Mouse (Mus musculus): ENCODE data around the gene Ankle1. TPM values are rescaled to one million over a fixed set of nuclear protein-coding genes. Genes with fewer than 3 reads are reported as not detected.
"Not testable (repeated sequence)": the region's sequence is repeated elsewhere in the genome, so short reads cannot be mapped to it uniquely, and the experiment has no call there.

The Ankle1 gene
- polyA plus RNA-seq, 1 experiment from 2014 or later, result 35.2 TPM

DNA sequence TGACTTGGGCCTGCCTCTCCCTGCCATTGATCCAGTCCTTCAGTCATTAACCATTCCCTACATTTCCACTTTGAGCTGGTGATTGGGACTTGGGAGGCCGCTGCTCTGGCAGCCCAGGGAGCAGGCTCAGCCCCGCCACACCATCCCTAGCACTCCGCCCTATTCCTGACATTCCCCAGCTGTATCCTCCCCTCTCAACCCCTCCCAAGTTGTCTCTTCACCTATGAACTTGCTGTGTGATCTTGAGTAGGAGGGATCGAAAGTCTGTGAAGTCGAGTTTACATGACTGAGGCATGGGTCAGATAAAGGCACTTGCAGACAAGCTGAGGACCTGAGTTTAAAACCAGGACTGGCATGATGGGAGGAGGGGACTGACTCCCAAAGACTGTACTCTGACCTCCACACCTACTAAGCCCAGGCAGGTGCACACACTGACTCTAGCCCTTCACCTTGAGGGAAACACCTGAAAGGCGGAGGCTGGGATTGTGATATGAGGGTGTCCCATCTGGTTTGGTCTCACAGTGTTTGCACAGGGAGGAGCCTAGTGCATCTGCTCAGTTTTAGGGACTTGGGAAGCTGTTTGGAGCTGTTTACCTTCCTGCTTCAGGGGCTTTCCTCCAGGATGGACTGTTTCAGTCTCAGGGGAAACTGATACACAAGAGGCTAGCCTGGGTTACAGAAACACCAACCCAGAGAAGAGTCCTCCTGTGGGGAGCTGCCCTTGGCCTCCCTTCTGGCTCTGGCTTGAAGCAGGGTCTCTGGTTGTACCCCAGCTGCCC lies 2.5 kb upstream of the Ankle1 start:
- no peak for DNase-seq (ENCODE audit: low spot score)
- 85% methylated on average over 6 of the region's 6 CpGs for WGBS
- H3K9me3 ChIP-seq, result no peaks in the 10 kb centered on the region
- H3K27me3 ChIP-seq (ENCODE audit: insufficient read depth, poor library complexity, severe bottlenecking), result no peaks in the 10 kb centered on the region
- no peak overlapping the region for H3K4me3 ChIP-seq
- no peak overlapping the region for H3K27ac ChIP-seq
- H3K36me3 ChIP-seq, result peaks cover 60% of the 10 kb centered on the region
- peaks cover 37% of the 10 kb centered on the region for H3K4me1 ChIP-seq (replicated peaks)

DNA sequence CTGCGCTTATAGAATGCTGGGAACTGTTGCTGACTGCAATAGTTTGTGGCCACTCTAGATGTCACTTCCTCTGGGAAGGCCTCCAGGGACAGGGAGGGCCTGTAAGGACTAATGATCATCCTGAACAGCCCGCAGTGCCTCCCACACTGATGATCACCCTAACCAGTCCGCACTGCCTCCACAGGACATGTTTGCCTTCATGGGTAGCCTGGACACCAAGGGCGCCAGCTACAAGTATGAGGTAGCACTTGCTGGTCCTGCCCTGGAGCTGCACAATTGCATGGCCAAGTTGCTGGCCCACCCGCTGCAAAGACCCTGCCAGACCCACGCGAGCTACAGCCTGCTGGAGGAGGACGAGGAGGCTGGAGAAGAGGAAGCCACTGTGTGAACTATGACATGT lies 1.8 kb upstream of the Ankle1 start:
- no peak for DNase-seq (ENCODE audit: low spot score)
- Histone ChIP-seq H3K27ac (no peak overlapping the region), H3K27me3 (ENCODE audit: insufficient read depth, poor library complexity, severe bottlenecking) (no peaks in the 10 kb centered on the region), H3K36me3 (peaks cover 60% of the 10 kb centered on the region), H3K4me3 (no peak overlapping the region), H3K9me3 (no peaks in the 10 kb centered on the region), H3K4me1 (replicated peaks) (peaks cover 37% of the 10 kb centered on the region)
- WGBS, result 92% methylated on average over 8 of the region's 8 CpGs

DNA sequence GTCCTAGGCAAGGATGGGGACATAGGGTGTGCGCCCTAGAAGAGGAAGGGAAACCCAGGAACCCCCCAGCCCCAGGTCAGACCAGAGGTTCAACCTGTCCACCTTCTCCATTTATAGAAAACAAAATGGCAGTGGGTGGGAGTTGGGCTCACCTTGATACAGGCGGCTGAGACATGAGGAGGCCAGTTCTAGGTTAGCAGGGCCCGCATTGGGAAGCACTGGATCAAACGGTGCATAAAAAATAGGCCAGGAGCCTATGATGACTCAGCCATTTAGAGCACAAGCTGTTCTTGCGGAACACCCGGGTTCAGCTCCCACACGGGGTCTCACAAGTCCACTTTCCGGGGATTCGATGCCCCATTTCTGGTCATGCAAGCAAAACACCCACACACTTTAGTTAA lies 859 bp upstream of the Ankle1 start:
- Histone ChIP-seq H3K4me1 (replicated peaks) (peaks cover 37% of the 10 kb centered on the region), H3K36me3 (peaks cover 60% of the 10 kb centered on the region), H3K27ac (no peak overlapping the region), H3K4me3 (peak overlapping the region; percentile 93), H3K27me3 (ENCODE audit: insufficient read depth, poor library complexity, severe bottlenecking) (no peaks in the 10 kb centered on the region), H3K9me3 (no peaks in the 10 kb centered on the region)
- WGBS, result 90% methylated on average over 9 of the region's 9 CpGs
- DNase-seq (ENCODE audit: low spot score), result no peak

DNA sequence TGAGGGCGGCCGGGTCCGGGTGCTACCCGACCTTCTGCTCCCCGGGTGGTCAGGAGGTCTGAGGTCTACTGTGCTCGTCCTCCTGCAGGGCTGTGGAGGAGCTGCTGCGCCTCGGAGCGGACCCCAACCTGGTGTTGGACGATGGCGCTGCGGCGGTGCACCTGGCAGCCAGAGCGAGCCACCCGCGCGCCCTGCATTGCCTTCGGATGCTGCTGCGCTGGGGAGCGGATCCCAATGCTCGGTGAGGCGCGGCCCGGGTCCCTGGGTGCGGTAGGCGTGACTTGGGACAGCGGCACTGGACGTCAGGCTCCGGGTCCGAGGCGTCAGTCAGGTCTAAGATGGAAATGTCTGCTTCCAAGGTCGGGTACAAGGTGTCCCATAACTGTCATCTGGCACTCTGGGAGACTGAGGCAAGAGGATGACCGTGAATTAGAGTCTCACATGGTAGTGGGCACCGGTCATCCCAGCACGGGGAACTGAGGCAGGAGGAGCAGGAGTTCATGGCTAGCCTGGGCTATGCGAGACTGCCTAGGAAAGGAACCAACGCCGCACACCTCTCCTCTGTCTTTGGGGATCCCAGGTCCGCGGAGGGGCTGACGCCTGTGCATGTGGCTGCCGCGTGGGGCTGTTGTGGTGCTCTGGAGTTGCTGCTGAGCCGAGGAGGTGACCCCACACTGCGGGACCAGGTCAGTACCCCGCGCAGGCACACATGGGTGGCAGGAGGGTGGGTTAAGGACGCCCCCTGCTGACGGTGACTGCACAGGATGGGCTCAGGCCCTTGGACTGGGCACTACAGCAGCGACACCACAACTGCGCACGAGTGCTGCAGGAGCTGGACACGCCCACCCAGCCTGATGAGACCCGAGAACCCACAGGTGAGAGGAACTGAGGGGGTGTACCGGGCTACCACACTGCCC lies 547 bp downstream of the Ankle1 start:
- H3K4me3 ChIP-seq, result peak overlapping the region; percentile 93
- peaks cover 39% of the 10 kb centered on the region for H3K4me1 ChIP-seq (replicated peaks)
- WGBS, result under 1% methylated on average over 55 of the region's 55 CpGs
- DNase-seq (ENCODE audit: low spot score), result peak; percentile 85
- H3K9me3 ChIP-seq, result no peaks in the 10 kb centered on the region
- H3K36me3 ChIP-seq, result peaks cover 55% of the 10 kb centered on the region
- peak overlapping the region; percentile 89 for H3K27ac ChIP-seq
- H3K27me3 ChIP-seq (ENCODE audit: insufficient read depth, poor library complexity, severe bottlenecking), result no peaks in the 10 kb centered on the region

DNA sequence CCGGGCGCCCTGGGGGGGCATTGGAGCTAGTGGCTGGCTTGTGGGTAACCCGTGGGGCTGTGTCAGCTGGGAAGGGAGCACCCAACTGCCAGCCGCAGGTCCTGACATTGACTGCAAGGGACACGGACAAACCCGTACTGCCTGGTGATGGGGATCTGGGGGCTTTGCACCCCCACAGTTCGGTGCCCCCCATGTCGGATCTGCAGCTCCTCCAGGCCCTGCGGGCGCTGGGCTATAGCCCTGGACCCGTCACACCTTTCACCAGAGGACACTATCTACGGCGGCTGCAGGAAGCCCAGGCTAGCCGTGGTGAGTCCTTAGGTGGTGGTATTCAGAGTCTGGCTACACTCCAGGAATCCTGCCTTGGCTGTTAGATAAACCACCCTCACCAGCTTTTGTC lies 1.6 kb downstream of the Ankle1 start:
- Histone ChIP-seq H3K27ac (no peak overlapping the region), H3K9me3 (no peaks in the 10 kb centered on the region), H3K4me1 (replicated peaks) (peaks cover 46% of the 10 kb centered on the region), H3K36me3 (peaks cover 52% of the 10 kb centered on the region), H3K4me3 (peak overlapping the region; percentile 93), H3K27me3 (ENCODE audit: insufficient read depth, poor library complexity, severe bottlenecking) (no peaks in the 10 kb centered on the region)
- WGBS, result 92% methylated on average over 14 of the region's 14 CpGs
- DNase-seq (ENCODE audit: low spot score), result no peak

DNA sequence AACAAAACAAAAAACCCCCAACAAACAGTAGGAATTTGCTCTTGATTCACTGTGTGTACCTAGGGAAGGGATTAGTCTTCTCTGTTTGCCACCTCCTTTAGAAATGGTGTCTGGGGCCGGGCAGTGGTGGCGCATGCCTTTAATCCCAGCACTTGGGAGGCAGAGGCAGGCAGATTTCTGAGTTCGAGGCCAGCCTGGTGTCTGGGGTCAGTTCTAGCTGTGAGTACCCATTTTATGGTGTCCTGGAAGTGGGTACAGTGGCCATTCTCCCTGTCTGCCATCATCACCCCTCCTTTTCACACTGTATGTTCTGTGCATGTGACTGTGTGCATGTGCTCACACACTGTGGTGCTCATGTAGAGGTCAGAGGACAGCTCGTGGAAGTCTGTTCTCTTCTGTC lies 2.4 kb downstream of the Ankle1 start:
- Histone ChIP-seq H3K27me3 (ENCODE audit: insufficient read depth, poor library complexity, severe bottlenecking) (no peaks in the 10 kb centered on the region), H3K36me3 (peaks cover 44% of the 10 kb centered on the region), H3K4me1 (replicated peaks) (peaks cover 46% of the 10 kb centered on the region), H3K9me3 (no peaks in the 10 kb centered on the region), H3K27ac (no peak overlapping the region), H3K4me3 (no peak overlapping the region)
- WGBS, result 92% methylated on average over 4 of the region's 4 CpGs
- DNase-seq (ENCODE audit: low spot score), result no peak

DNA sequence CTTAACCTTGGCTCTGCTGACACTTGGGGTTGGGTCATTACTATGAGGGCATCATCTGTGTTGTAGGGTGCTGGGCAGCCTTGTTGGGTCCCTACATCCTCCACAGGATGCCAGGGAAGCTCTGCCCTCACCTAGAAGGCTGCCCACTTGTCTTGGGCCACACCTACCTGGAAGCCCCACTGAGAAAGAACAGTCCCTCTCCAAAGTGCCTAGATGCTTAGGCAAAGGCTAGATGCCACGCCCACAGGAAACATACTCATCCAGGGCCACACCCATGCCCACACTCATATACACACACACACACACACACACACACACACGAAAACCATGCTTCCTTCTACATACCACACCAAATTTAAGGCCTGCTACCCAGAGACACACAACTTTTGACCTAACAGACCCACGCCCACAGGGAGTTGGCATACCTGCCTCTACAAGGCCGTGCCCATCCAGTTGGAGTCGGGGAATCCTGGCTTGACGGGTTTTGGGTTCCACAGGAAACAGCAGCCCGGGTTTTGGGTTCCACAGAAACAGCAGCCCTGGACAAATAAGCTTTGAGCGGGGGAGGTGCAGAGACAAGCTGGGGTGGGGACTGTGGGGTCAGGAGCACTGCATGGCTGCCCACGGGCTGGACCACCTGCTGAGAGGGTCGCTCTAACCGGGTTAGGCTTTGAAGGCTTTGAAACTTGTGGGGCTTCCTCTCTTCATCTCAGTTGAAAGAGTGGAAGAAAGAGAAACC lies 5.9 kb downstream of the Ankle1 start:
- Histone ChIP-seq H3K4me1 (replicated peaks) (peaks cover 20% of the 10 kb centered on the region), H3K27me3 (ENCODE audit: insufficient read depth, poor library complexity, severe bottlenecking) (no peaks in the 10 kb centered on the region), H3K36me3 (peaks cover 35% of the 10 kb centered on the region), H3K27ac (no peak overlapping the region), H3K9me3 (no peaks in the 10 kb centered on the region), H3K4me3 (no peak overlapping the region)
- no peak for DNase-seq (ENCODE audit: low spot score)
- 43% methylated on average over 11 of the region's 11 CpGs for WGBS

DNA sequence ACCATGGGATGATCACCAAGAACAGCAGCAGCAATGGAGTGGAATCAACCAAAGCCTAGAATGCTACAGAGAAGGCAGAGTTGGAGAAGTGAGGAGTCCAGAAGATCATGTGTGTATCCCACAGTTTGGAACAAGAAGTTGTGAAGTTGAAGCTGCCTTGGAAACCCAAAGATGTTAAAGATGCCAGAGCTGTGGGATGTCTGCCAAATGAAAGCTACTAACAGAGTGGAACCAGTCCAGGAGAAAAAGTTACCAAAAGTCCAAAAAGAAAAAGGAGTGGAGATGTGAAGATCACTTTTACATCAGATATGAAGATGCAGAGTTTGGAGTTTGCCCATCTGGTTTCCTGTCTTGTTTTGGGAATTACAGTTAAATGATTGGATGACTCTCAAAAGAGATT lies 16.3 kb downstream of the Ankle1 start:
- Histone ChIP-seq H3K4me1 (replicated peaks) (no peaks in the 10 kb centered on the region), H3K27ac (no peak overlapping the region), H3K27me3 (ENCODE audit: insufficient read depth, poor library complexity, severe bottlenecking) (no peaks in the 10 kb centered on the region), H3K4me3 (no peak overlapping the region), H3K9me3 (peaks cover 8% of the 10 kb centered on the region; the same call in 1 of the 2 replicates), H3K36me3 (no peaks in the 10 kb centered on the region)
- no peak for DNase-seq (ENCODE audit: low spot score)

DNA sequence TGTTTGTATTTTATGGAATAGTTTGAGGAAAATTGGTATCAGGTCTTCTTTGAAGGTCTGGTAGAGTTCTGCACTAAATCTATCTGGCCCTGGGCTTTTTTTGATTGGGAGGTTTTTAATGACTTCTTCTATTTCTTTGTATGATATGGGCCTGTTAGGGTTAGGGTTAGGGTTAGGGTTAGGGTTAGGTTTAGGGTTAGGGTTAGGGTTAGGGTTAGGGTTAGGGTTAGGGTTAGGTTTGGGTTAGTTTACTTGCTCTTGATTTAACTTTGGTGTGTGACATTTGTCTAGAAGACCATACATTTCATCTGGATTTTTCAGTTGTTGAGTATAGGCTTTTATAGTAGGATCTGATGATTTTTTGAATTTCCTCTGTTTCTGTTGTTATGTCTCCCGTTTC lies 27.1 kb downstream of the Ankle1 start:
- H3K4me1 ChIP-seq (replicated peaks); H3K36me3 ChIP-seq; DNase-seq (ENCODE audit: low spot score); H3K27me3 ChIP-seq (ENCODE audit: insufficient read depth, poor library complexity, severe bottlenecking); H3K4me3 ChIP-seq; H3K9me3 ChIP-seq; H3K27ac ChIP-seq: not testable (repeated sequence)
- WGBS, result 85% methylated on average over 1 of the region's 1 CpGs

DNA sequence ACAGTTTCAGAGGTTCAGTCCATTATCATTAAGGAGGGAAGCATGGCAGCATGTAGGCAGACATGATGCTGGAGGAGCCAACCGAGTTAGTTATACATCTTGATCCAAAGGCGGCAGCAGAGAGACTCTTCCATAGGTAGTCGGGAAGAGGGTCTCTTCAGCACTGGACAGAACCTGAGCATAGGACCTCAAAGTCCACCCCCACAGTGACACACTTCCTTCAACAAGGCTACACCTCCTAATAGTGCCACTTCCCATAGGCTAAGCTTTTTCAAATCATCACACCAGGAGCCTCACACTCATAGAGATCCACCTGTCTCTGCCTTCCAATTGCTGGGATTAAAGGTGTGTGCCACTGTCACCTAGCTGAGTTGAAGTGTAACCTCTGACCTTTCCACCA lies 31.2 kb downstream of the Ankle1 start:
- H3K27ac ChIP-seq, result no peak overlapping the region
- no peaks in the 10 kb centered on the region for H3K4me1 ChIP-seq (replicated peaks)
- H3K36me3 ChIP-seq, result no peaks in the 10 kb centered on the region
- H3K27me3 ChIP-seq (ENCODE audit: insufficient read depth, poor library complexity, severe bottlenecking), result peaks cover 2% of the 10 kb centered on the region; the same call in 1 of the 2 replicates
- peaks cover 3% of the 10 kb centered on the region; the same call in 1 of the 2 replicates for H3K9me3 ChIP-seq
- no peak overlapping the region for H3K4me3 ChIP-seq
- WGBS, result 55% methylated on average over 3 of the region's 3 CpGs
- no peak for DNase-seq (ENCODE audit: low spot score)

DNA sequence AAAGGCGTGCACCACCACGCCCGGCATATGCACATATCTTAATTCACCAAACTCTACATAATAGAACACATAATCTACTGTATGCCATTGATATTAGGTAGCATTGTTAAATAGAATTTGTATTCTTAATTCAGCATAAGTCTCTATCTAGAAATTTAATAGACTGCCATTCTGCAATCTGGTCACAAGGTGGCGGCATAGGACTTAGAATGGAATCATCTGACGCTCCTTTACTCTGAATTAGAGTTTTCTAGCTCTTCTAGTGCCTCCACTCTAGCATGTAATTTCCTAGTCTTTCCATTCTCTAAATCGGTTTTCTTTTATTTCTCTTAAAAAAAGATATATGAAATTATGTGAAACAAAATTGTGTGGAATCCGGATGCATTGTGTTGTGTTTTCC lies 35.6 kb downstream of the Ankle1 start:
- Histone ChIP-seq H3K4me3 (no peak overlapping the region), H3K4me1 (replicated peaks) (no peaks in the 10 kb centered on the region), H3K27ac (no peak overlapping the region), H3K36me3 (no peaks in the 10 kb centered on the region), H3K9me3 (no peaks in the 10 kb centered on the region), H3K27me3 (ENCODE audit: insufficient read depth, poor library complexity, severe bottlenecking) (peaks cover 5% of the 10 kb centered on the region; the same call in 1 of the 2 replicates)
- 1% methylated on average over 7 of the region's 7 CpGs for WGBS
- peak; percentile 45 for DNase-seq (ENCODE audit: low spot score)

DNA sequence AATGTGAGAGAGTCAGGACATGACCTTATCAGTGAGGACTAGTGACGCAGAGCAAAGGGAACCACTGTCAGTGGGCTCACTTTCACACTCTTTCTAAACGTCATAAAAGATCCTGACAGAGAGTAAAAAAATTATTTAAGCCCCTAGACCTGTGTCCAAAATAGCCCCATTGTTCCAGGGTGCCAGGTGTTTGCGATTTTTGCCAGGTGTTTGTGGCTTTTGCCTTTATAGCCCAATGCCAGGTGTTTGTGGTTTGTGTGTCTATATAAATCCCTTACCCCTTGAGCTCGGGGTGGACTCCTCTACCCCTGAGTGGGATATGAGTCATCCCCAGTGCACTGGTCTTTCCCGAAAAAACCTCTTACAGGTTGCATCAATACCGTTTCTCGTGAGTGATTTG lies 39.3 kb downstream of the Ankle1 start:
- H3K4me1 ChIP-seq (replicated peaks), result no peaks in the 10 kb centered on the region
- WGBS, result 87% methylated on average over 7 of the region's 7 CpGs
- H3K27me3 ChIP-seq (ENCODE audit: insufficient read depth, poor library complexity, severe bottlenecking), result peaks cover 5% of the 10 kb centered on the region; the same call in 1 of the 2 replicates
- H3K27ac ChIP-seq, result no peak overlapping the region
- no peak overlapping the region for H3K4me3 ChIP-seq
- DNase-seq (ENCODE audit: low spot score), result no peak
- no peaks in the 10 kb centered on the region for H3K36me3 ChIP-seq
- H3K9me3 ChIP-seq, result 0 out of 2 replicates have a peak, but pooled peaks cover 2% of the 10 kb centered on the region

Data from hindbrain, embryonic 10.5 days (tissue).